Mouse (Mus musculus) kidney, adult 2 months (tissue): ENCODE data around the gene Ncor2.

Experiments
- CTCF ChIP-seq: fragments of 200-500 bp; conservative IDR thresholded peaks from 2 replicates; pipeline ENCODE4 v1.5.1; 2011; ENCODE audit warnings: low read depth, mild to moderate bottlenecking, control low read depth, low read length, moderate library complexity, mixed read lengths; ENCODE audit not compliant: insufficient read depth, insufficient read length
- POLR2A ChIP-seq: fragments of 200-500 bp; IDR thresholded peaks from one replicate; pipeline ENCODE4 v1.6.1; 2011; ENCODE audit warnings: low read depth, low read length, control low read depth

DNA sequence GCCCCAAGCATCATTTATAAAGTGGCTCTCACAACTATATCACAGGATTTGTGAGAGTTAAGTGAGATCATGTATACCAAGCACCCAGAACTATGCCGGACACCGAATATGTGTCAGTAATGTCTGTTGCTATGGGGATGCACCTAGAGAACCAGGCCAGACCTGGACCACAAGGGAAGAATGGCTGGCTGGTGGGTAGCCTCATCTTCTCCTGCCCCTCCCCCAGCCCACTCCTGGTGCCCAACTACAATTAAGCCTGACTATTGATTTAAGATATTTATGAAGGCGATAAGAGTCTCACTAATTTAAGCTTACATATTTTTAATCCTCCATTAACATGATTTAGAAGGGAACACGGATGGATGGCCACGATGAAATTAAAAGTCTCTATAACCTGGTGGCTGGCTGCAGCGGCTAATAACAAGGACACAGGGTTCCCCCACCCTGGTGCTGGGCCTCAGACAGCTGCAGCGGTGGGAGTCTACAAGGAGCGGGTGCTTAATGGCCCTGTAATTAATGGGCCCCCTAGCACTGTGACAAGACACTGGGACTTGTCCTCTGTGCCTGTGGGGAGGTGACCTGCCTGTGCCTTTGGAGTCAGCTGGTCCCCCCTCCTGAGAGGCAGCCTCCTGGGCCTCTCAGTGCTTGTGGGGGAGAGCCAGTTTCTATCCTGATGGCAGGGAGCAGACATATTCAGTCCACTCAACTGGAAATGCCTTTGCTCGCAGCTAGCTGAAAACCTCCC, 38.6 kb upstream of the Ncor2 start:
- TF ChIP-seq CTCF: no peak
- TF ChIP-seq POLR2A: no peak
